Mouse (Mus musculus) right cerebral cortex, postnatal 14 days (tissue): ENCODE measurements around the gene Cdh24.

Experiments used
- DNase-seq: peaks from one replicate; pipeline ENCODE4 v3.0.0; 2022

Cdh24 gene

GRCm38 (mm10) chr14:54603686-54604085, 37.5 kb downstream of the Cdh24 start:
- DNase-seq, result no peak

- DNase-seq, result peak; percentile 95
Measured at GRCm38 (mm10) chr14:54603038-54603654, 38.0 kb downstream of the Cdh24 start.

- no peak for DNase-seq
Measured at GRCm38 (mm10) chr14:54602613-54603012, 38.6 kb downstream of the Cdh24 start.

- DNase-seq, result no peak
Measured at GRCm38 (mm10) chr14:54601601-54602000, 39.6 kb downstream of the Cdh24 start.

- DNase-seq, result no peak
Measured at GRCm38 (mm10) chr14:54597084-54597483, 44.1 kb downstream of the Cdh24 start.

GRCm38 (mm10) chr14:54594631-54595414, 46.3 kb downstream of the Cdh24 start:
- DNase-seq, result no peak

- no peak for DNase-seq
Measured at GRCm38 (mm10) chr14:54594055-54594454, 47.1 kb downstream of the Cdh24 start.

- no peak for DNase-seq
Measured at GRCm38 (mm10) chr14:54592319-54592934, 48.7 kb downstream of the Cdh24 start.

GRCm38 (mm10) chr14:54591056-54591455, 50.1 kb downstream of the Cdh24 start:
- no peak for DNase-seq

GRCm38 (mm10) chr14:54583681-54584338, 57.4 kb downstream of the Cdh24 start:
- peak; percentile 65 for DNase-seq

- DNase-seq, result no peak
Measured at GRCm38 (mm10) chr14:54582536-54582935, 58.6 kb downstream of the Cdh24 start.
